Mouse (Mus musculus): ENCODE measurements around the gene Hapln4.

Hapln4 gene

GRCm38 (mm10) chr8:70100241-70100640 is 17.0 kb downstream of the Hapln4 start:
- CTCF ChIA-PET, result no interaction called here

GRCm38 (mm10) chr8:70104506-70104905 is 21.2 kb downstream of the Hapln4 start:
- CTCF ChIA-PET, result interaction anchor here (0.6 to 1.9 kb wide), 4 partner anchors 14 to 1344 kb away, joined by 3 to 6 read pairs (median 3); no protein-coding TSS in a partner anchor

- CTCF ChIA-PET, result interaction anchor here (0.6 to 1.9 kb wide), 3 partner anchors 13 to 1344 kb away, joined by 3 to 6 read pairs (median 3); no protein-coding TSS in a partner anchor
These were observed 21.7 kb downstream of the Hapln4 start for GRCm38 (mm10) chr8:70104922-70105321.

- CTCF ChIA-PET, result interaction anchor here (2.1 kb wide), 1 partner anchor 8 kb away, joined by 6 read pairs; no protein-coding TSS in a partner anchor
These were observed 27.2 kb downstream of the Hapln4 start for GRCm38 (mm10) chr8:70110451-70110850.

GRCm38 (mm10) chr8:70111192-70111795 is 28.0 kb downstream of the Hapln4 start:
- CTCF ChIA-PET, result no interaction called here

GRCm38 (mm10) chr8:70112401-70113016 is 29.3 kb downstream of the Hapln4 start:
- CTCF ChIA-PET, result no interaction called here

- CTCF ChIA-PET, result no interaction called here
These were observed 31.2 kb downstream of the Hapln4 start for GRCm38 (mm10) chr8:70114488-70114887.

- CTCF ChIA-PET, result no interaction called here
These were observed 31.6 kb downstream of the Hapln4 start for GRCm38 (mm10) chr8:70114892-70115291.

GRCm38 (mm10) chr8:70117611-70118010 is 34.4 kb downstream of the Hapln4 start:
- CTCF ChIA-PET, result interaction anchor here (1.7 kb wide), 1 partner anchor 12 kb away, joined by 6 read pairs; no protein-coding TSS in a partner anchor

- CTCF ChIA-PET, result interaction anchor here (1.7 kb wide), 2 partner anchors 9 to 14 kb away, joined by 6 read pairs; no protein-coding TSS in a partner anchor
These were observed 35.8 kb downstream of the Hapln4 start for GRCm38 (mm10) chr8:70118726-70119700.

- CTCF ChIA-PET, result no interaction called here
These were observed 37.4 kb downstream of the Hapln4 start, which contains the start of gene Ncan for GRCm38 (mm10) chr8:70120667-70121066. TSS of gene Ncan (minus strand) at chr8:70120873.

- CTCF ChIA-PET, result no interaction called here
These were observed 39.6 kb downstream of the Hapln4 start for GRCm38 (mm10) chr8:70122863-70123262.

- CTCF ChIA-PET, result no interaction called here
These were observed 41.7 kb downstream of the Hapln4 start for GRCm38 (mm10) chr8:70124992-70125391.

- CTCF ChIA-PET, result interaction anchor here (0.6 kb wide), 1 partner anchor 15 kb away, joined by 4 read pairs; no protein-coding TSS in a partner anchor
These were observed 45.2 kb downstream of the Hapln4 start for GRCm38 (mm10) chr8:70128435-70128834.

GRCm38 (mm10) chr8:70129309-70129952 is 46.2 kb downstream of the Hapln4 start:
- CTCF ChIA-PET, result interaction anchor here (0.6 kb wide), 1 partner anchor 525 kb away, joined by 4 read pairs; no protein-coding TSS in a partner anchor

- CTCF ChIA-PET, result no interaction called here
These were observed 46.8 kb downstream of the Hapln4 start for GRCm38 (mm10) chr8:70130066-70130465.

GRCm38 (mm10) chr8:70131166-70131883 is 48.1 kb downstream of the Hapln4 start, which contains the start of gene Nr2c2ap:
TSS of gene Nr2c2ap (plus strand) at chr8:70131333.
- CTCF ChIA-PET, result no interaction called here

GRCm38 (mm10) chr8:70134086-70134485 is 50.8 kb downstream of the Hapln4 start:
- CTCF ChIA-PET, result no interaction called here

- CTCF ChIA-PET, result no interaction called here
These were observed 51.7 kb downstream of the Hapln4 start for GRCm38 (mm10) chr8:70134931-70135330.

GRCm38 (mm10) chr8:70136591-70136990 is 53.3 kb downstream of the Hapln4 start:
- CTCF ChIA-PET, result no interaction called here

- CTCF ChIA-PET, result no interaction called here
These were observed 54.6 kb downstream of the Hapln4 start for GRCm38 (mm10) chr8:70137890-70138289.
